Mouse (Mus musculus) neural tube, embryonic 13.5 days (tissue): Measurements from ENCODE around the gene Ahdc1. TPM values are rescaled to one million over a fixed set of nuclear protein-coding genes. Genes with fewer than 3 reads are reported as not detected.
"Not testable (repeated sequence)": the region's sequence is repeated elsewhere in the genome, so short reads cannot be mapped to it uniquely, and the experiment has no call there.

Experiments used
- ATAC-seq: fragments of 200-750 bp; cut with Nextera tagmentation; 2 replicates; pipeline ENCODE4 v1.8.0; 2017; ENCODE audit warnings: low read depth, mild to moderate bottlenecking, moderate TSS enrichment, moderate library complexity
- H3K27ac ChIP-seq: fragments of 300-500 bp; sonication (generic); replicated peaks from 2 replicates; pipeline ENCODE4 v1.5.1; 2015; ENCODE audit warnings: moderate library complexity, mild to moderate bottlenecking, inconsistent platforms
- H3K27me3 ChIP-seq: fragments of 300-500 bp; sonication (generic); 2 replicates; pipeline ENCODE4 v1.6.1; 2015; ENCODE audit warnings: mild to moderate bottlenecking, inconsistent platforms
- H3K36me3 ChIP-seq: fragments of 300-500 bp; sonication (generic); 2 replicates; pipeline ENCODE4 v1.6.1; 2015; ENCODE audit warnings: mild to moderate bottlenecking, inconsistent platforms
- H3K4me1 ChIP-seq: fragments of 300-500 bp; sonication (generic); replicated peaks from 2 replicates; pipeline ENCODE4 v1.6.1; 2015; ENCODE audit warnings: inconsistent platforms
- H3K4me2 ChIP-seq: fragments of 300-500 bp; sonication (generic); 2 replicates; pipeline ENCODE4 v1.6.1; 2015; ENCODE audit warnings: inconsistent platforms, mild to moderate bottlenecking, moderate library complexity
- H3K4me3 ChIP-seq: fragments of 300-500 bp; sonication (generic); 2 replicates; pipeline ENCODE4 v1.5.1; 2015; ENCODE audit warnings: mild to moderate bottlenecking, inconsistent platforms
- H3K9ac ChIP-seq: fragments of 300-500 bp; sonication (generic); 2 replicates; pipeline ENCODE4 v1.6.1; 2015; ENCODE audit warnings: moderate library complexity, mild to moderate bottlenecking, inconsistent platforms
- H3K9me3 ChIP-seq: fragments of 300-500 bp; sonication (generic); 2 replicates; pipeline ENCODE4 v1.6.1; 2016; ENCODE audit warnings: inconsistent platforms
- WGBS: fragments of 180-500 bp; shearing (Covaris S2); methylation state at CpG from one replicate; pipeline ENCODE4 v1.1.7; 2015; 5-methylcytosine and 5-hydroxymethylcytosine counted together
- polyA plus RNA-seq: library from polyadenylated mRNA; unstranded; fragments of >200 nt; fragmentation: Nextera tagmentation; extraction: Ambion mirVana; gene quantifications from 2 replicates; pipeline ENCODE4 v1.2.1, GENCODE M21; 2015

The Ahdc1 gene
- polyA plus RNA-seq, 1 experiment from 2014 or later: 9.4 TPM

GRCm38 (mm10) chr4:133093056-133093455, 82.0 kb downstream of the Ahdc1 start:
- no peak overlapping the region for H3K4me3 ChIP-seq
- WGBS: 57% methylated on average over 6 of the region's 6 CpGs
- no peaks in the 10 kb centered on the region for H3K9me3 ChIP-seq
- peaks cover 63% of the 10 kb centered on the region for H3K4me1 ChIP-seq
- peak overlapping the region; percentile 48 for H3K9ac ChIP-seq
- H3K27ac ChIP-seq: peak overlapping the region; percentile 69
- no peak overlapping the region for H3K4me2 ChIP-seq
- H3K36me3 ChIP-seq: no peaks in the 10 kb centered on the region
- H3K27me3 ChIP-seq: peaks cover 8% of the 10 kb centered on the region; the same call in 1 of the 2 replicates
- ATAC-seq: no peak

GRCm38 (mm10) chr4:133093481-133094033, 82.5 kb downstream of the Ahdc1 start:
- no peak for ATAC-seq
- 23% methylated on average over 6 of the region's 6 CpGs for WGBS

DNA sequence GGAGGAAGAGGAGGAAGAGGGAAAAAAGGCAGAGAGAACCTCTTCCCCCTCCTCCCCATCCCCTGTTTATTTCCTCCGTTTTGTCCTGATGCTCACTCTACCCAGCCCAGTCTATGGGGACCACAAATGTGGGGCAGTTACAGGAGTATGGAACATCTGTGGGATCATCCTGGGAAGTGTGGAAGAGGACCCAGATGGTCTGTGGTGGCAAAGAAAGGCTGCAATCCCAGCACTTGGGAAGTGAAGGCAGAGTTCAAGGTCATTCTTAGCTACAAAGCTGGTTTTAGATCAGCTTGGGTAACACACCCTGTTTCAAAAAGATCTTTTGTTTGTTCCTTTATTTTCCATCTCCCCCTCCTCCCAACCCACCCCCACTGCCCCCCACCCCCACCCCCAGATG, 83.2 kb downstream of the Ahdc1 start:
- Histone ChIP-seq H3K36me3 (no peaks in the 10 kb centered on the region), H3K9me3 (no peaks in the 10 kb centered on the region), H3K27ac (peak overlapping the region; percentile 87), H3K4me3 (no peak overlapping the region), H3K27me3 (peaks cover 8% of the 10 kb centered on the region; the same call in 1 of the 2 replicates), H3K9ac (no peak overlapping the region), H3K4me1 (peaks cover 62% of the 10 kb centered on the region), H3K4me2 (no peak overlapping the region)
- no peak for ATAC-seq
- WGBS: 21% methylated on average over 1 of the region's 1 CpGs

More at GRCm38 (mm10) chr4:133093481-133094033, 82.5 kb downstream of the Ahdc1 start:
- no peak overlapping the region for H3K4me2 ChIP-seq
- no peaks in the 10 kb centered on the region for H3K36me3 ChIP-seq
- H3K9ac ChIP-seq: peak overlapping the region; percentile 48
- peak overlapping the region; percentile 69 for H3K27ac ChIP-seq
- no peaks in the 10 kb centered on the region for H3K9me3 ChIP-seq
- no peak overlapping the region for H3K4me3 ChIP-seq
- H3K4me1 ChIP-seq: peaks cover 62% of the 10 kb centered on the region
- peaks cover 8% of the 10 kb centered on the region; the same call in 1 of the 2 replicates for H3K27me3 ChIP-seq

DNA sequence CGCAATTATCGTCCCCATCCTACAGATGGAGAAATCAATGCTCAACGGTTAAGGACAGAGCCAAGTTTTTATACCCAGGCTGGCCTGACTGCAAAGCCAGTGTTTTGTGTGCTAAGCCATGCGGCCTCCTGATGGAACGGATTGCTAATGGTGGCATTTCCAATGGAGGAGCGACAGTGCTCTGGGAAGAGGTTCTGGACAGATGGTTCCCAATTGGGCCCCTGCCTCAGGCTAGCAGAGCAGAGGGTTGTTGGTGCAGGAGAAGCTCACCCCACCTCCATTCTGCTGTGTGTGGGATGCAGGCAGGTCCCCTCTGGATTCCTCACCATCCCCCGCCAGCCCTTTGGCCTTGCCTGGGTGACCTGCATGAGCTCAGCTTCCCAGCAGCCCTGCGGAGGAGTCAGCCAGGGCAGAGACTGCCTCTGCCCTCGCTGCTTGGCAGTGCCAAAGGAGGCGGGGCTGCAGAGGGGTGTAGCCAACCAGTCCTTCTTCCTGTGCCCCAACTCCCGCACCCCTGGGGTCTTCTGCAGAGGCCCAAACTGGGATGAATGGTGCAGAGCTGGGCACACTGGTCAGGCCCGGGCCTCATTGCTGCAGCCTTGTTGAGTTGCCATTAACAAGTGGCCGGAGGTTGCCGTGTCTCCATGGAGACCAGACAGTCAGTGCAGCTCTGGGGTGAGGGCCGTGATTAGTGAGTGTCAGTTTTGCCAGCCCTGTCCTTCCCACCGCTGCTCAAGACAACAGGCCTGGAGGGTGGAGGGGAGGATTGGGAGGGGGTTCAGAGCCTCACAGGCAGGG, 84.1 kb downstream of the Ahdc1 start:
- peaks cover 56% of the 10 kb centered on the region for H3K4me1 ChIP-seq
- peak overlapping the region; percentile 41; the same call in 1 of the 2 replicates for H3K9ac ChIP-seq
- no peaks in the 10 kb centered on the region for H3K9me3 ChIP-seq
- peak overlapping the region; percentile 33 for H3K4me2 ChIP-seq
- peak overlapping the region; percentile 12 for H3K4me3 ChIP-seq
- peak; percentile 79 for ATAC-seq
- H3K27me3 ChIP-seq: peaks cover 8% of the 10 kb centered on the region; the same call in 1 of the 2 replicates
- 27% methylated on average over 16 of the region's 16 CpGs for WGBS
- H3K36me3 ChIP-seq: no peaks in the 10 kb centered on the region
- H3K27ac ChIP-seq: peak overlapping the region; percentile 87

- Histone ChIP-seq H3K4me3 (peak overlapping the region; percentile 12), H3K27ac (peak overlapping the region; percentile 87), H3K9ac (peak overlapping the region; percentile 41; the same call in 1 of the 2 replicates), H3K4me1 (peaks cover 51% of the 10 kb centered on the region), H3K4me2 (peak overlapping the region; percentile 33)
- ATAC-seq, H3K27me3 ChIP-seq, H3K9me3 ChIP-seq, H3K36me3 ChIP-seq: not testable (repeated sequence)
- WGBS: 8% methylated on average over 3 of the region's 3 CpGs
Observed at GRCm38 (mm10) chr4:133095734-133096065, 84.6 kb downstream of the Ahdc1 start.

- Histone ChIP-seq H3K4me2 (peak overlapping the region; percentile 42; the same call in 1 of the 2 replicates), H3K4me1 (peaks cover 42% of the 10 kb centered on the region), H3K4me3 (peak overlapping the region; percentile 32)
- under 1% methylated on average over 15 of the region's 26 CpGs for WGBS
- H3K36me3 ChIP-seq, ATAC-seq, H3K9ac ChIP-seq, H3K9me3 ChIP-seq, H3K27ac ChIP-seq, H3K27me3 ChIP-seq: not testable (repeated sequence)
Observed at GRCm38 (mm10) chr4:133096671-133097070, 85.6 kb downstream of the Ahdc1 start.

GRCm38 (mm10) chr4:133101751-133102150, 90.7 kb downstream of the Ahdc1 start:
- H3K4me3 ChIP-seq: no peak overlapping the region
- 80% methylated on average over 9 of the region's 9 CpGs for WGBS
- no peak overlapping the region for H3K27ac ChIP-seq
- ATAC-seq: no peak
- 0 out of 2 replicates have a peak overlapping the region, but pooled peaks have one; percentile 22 for H3K4me2 ChIP-seq
- no peaks in the 10 kb centered on the region for H3K36me3 ChIP-seq
- no peak overlapping the region for H3K9ac ChIP-seq
- H3K9me3 ChIP-seq: no peaks in the 10 kb centered on the region
- H3K4me1 ChIP-seq: peaks cover 20% of the 10 kb centered on the region
- H3K27me3 ChIP-seq: no peaks in the 10 kb centered on the region

- H3K9me3 ChIP-seq: no peaks in the 10 kb centered on the region
- H3K9ac ChIP-seq: no peak overlapping the region
- no peaks in the 10 kb centered on the region for H3K27me3 ChIP-seq
- no peaks in the 10 kb centered on the region for H3K36me3 ChIP-seq
- peaks cover 27% of the 10 kb centered on the region for H3K4me1 ChIP-seq
- WGBS: 31% methylated on average over 15 of the region's 16 CpGs
- no peak overlapping the region for H3K4me3 ChIP-seq
- no peak overlapping the region for H3K4me2 ChIP-seq
- no peak for ATAC-seq
- no peak overlapping the region for H3K27ac ChIP-seq
Observed at GRCm38 (mm10) chr4:133103525-133104193, 92.6 kb downstream of the Ahdc1 start.

DNA sequence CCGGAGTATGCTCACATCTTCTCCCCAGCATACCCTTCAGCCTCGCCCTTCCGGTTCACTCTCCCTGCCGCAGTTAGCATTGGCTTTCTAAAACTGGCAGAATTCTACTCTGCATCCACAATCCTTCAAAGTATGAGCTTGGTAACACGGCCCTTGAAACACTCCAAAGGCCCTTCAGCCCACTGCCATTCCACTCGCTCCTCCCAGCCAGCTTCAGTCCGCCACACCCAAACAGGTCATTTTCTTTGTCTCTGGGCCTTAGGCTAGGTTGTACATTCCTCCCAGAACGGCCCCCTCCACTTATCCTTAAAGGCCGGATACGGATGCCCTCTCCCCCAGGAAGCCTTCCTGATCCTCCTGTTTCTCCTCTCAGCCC, 93.1 kb downstream of the Ahdc1 start:
- no peak overlapping the region for H3K27ac ChIP-seq
- no peak for ATAC-seq
- no peak overlapping the region for H3K4me3 ChIP-seq
- peaks cover 28% of the 10 kb centered on the region for H3K4me1 ChIP-seq
- WGBS: 33% methylated on average over 10 of the region's 10 CpGs
- H3K4me2 ChIP-seq: no peak overlapping the region
- no peak overlapping the region for H3K9ac ChIP-seq
- no peaks in the 10 kb centered on the region for H3K36me3 ChIP-seq
- H3K9me3 ChIP-seq: no peaks in the 10 kb centered on the region
- no peaks in the 10 kb centered on the region for H3K27me3 ChIP-seq

DNA sequence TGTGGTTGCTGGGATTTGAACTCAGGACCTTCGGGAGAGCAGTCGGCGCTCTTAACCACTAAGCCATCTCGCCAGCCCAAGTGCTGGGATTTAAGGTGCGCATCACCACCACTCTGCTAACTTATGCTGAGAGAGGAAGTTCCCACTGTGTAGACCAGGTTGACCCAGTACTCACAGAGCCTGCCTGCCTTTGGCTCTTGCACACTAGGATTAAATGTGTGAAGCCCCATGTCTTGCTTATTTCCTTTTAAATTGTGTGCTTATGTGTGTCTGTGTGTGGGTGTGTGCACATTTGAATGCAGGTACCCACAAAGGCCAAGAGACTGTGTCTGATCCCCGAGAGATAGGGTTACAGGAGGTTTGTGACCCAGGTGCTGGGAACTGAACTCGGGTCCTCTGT, 95.6 kb downstream of the Ahdc1 start:
- H3K9ac ChIP-seq: no peak overlapping the region
- whole genome bisulfite sequencing: 95% methylated on average over 7 of the region's 7 CpGs
- no peak overlapping the region for H3K4me3 ChIP-seq
- peaks cover 27% of the 10 kb centered on the region for H3K4me1 ChIP-seq
- no peak for ATAC-seq
- no peaks in the 10 kb centered on the region for H3K27me3 ChIP-seq
- no peak overlapping the region for H3K4me2 ChIP-seq
- no peak overlapping the region for H3K27ac ChIP-seq
- H3K36me3 ChIP-seq: no peaks in the 10 kb centered on the region
- H3K9me3 ChIP-seq: no peaks in the 10 kb centered on the region

DNA sequence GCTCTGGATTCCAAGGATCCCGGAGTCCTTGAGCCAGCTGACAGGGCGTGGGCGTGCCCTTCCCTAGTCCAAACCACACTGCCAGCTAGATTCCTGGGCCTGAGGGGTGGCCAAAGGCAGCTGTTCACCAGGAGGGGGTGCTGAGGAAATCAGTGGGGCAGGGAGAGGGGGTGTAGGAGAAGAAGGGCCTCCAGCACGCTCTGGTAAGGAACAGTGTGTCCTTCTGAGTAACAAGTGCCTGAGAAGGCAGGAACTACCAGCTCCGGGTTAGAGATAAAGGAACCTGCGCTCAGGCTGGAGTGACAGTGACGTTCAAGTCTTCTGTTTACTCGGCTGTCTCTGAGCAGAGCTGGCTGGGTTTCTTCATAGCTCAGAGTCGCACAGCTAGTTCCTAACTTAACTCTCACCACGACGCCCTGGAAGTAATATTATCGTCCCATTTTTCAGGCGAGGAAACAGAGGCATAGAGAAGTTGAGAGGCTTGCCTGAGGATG, 96.8 kb downstream of the Ahdc1 start:
- Histone ChIP-seq H3K9ac (no peak overlapping the region), H3K4me2 (no peak overlapping the region), H3K9me3 (no peaks in the 10 kb centered on the region), H3K27ac (no peak overlapping the region), H3K4me3 (no peak overlapping the region), H3K27me3 (no peaks in the 10 kb centered on the region), H3K36me3 (no peaks in the 10 kb centered on the region), H3K4me1 (peaks cover 21% of the 10 kb centered on the region)
- ATAC-seq: no peak
- 68% methylated on average over 13 of the region's 13 CpGs for WGBS
